Mouse (Mus musculus) myocyte (in vitro differentiated cells): Measurements from ENCODE around the gene Nhp2.

ENCODE experiments used
- MYOG ChIP-seq, 3 experiments: IDR thresholded peaks; one replicate each; pipeline ENCODE4 v1.6.1; 2011; ENCODE audit warnings: control low read depth in 2 of 3, low read depth in 2 of 3, mild to moderate bottlenecking in 2 of 3; ENCODE audit not compliant: insufficient read length in 2 of 3, control insufficient read depth in 1 of 3, insufficient read depth in 1 of 3
- POLR2A ChIP-seq: IDR thresholded peaks from one replicate; pipeline ENCODE4 v1.6.1; 2011; ENCODE audit warnings: low read depth, mild to moderate bottlenecking, control low read depth, moderate library complexity; ENCODE audit not compliant: insufficient read length
- USF1 ChIP-seq: IDR thresholded peaks from one replicate; pipeline ENCODE4 v1.6.1; 2011; ENCODE audit warnings: low read depth, mild to moderate bottlenecking, control low read depth, moderate library complexity

- TF ChIP-seq MYOG (IDR thresholded peaks at IDR 0.05; ENCODE audit: control insufficient read depth in 1 of 3, insufficient read depth in 1 of 3, insufficient read length in 2 of 3, low read depth in 2 of 3) (peak in 2 of 3 experiments; percentile 75 to 84), POLR2A (no peak), USF1 (no peak)
Measured at GRCm38 (mm10) chr11:51646751-51647667, 27.5 kb downstream of the Nhp2 start.
